Mouse (Mus musculus): Measurements from ENCODE around the gene Zfp787.
"Not testable (repeated sequence)": the region's sequence is repeated elsewhere in the genome, so short reads cannot be mapped to it uniquely, and the experiment has no call there.

The Zfp787 gene

GRCm38 (mm10) chr7:6155901-6156411, at the start of gene Zfp787:
Gene Zfp787 (minus strand): TSS chr7:6155997.
- DNase-seq (ENCODE audit: low spot score) = peak; percentile 97

GRCm38 (mm10) chr7:6204200-6204599, 48.4 kb upstream of the Zfp787 start:
- DNase-seq (ENCODE audit: low spot score) = no peak

DNA sequence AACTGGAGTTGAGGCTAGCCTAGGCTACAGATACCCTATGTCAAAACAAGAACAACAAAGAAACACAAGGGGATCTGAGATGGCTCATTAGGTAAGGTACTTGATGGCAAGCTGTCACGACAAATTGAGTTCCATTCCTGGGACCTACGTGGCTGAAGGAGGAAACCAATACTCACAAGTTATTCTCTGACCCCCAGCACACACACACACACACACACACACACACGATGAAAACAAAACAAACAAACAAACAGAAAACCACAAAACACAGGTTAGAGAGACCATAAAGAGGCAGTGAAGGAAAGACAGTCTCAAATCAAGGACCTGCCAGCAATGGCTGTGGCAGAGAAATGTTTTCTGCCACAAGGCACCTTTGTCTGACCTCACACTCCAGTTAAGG, 41.0 kb upstream of the Zfp787 start, which contains the start of gene Galp:
TSS of gene Galp (plus strand) at position 301 of the 400 bp plus-strand sequence.
- DNase-seq (ENCODE audit: low spot score) = no peak

DNA sequence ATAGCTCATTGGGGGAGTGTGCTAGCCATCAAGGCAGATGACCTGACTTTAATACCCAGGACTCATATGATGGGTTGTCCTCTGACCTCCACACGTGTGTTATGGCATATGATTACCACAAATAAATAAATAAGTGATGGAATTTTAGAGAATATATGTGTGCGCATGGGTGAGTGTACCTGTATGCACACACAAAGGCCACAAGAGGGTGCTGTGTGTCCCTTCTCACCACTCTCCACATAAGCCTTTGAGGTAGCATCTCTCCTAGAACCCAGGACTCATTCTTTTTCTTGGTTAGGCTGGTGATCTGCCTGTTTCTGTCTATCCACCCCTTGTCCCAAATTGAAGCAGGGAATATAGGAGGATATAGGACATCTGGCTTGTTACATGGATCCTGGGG, 40.0 kb upstream of the Zfp787 start:
- no peak for DNase-seq (ENCODE audit: low spot score)

DNA sequence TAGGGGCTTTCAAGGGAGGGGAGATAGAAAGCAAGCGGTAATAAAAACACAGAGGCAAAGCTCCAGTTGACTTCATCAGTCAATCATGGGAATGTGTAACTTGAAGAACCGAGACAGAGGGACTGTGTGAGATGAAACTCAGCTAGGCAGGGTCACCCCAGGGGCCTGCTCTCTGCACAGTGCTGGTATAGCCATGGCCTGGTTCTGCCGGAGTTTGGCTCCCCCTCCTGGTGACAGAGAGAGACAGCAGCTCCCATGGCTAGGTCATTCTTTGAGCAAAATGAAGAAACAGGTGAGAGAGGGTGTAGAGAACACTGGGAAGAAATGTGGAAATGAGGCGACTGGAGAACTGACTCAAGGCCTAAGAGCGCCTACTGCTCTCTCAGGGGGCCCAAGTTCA, 38.3 kb upstream of the Zfp787 start:
- DNase-seq (ENCODE audit: low spot score) = peak; percentile 57

GRCm38 (mm10) chr7:6191376-6191775, 35.6 kb upstream of the Zfp787 start:
- peak; percentile 62 for DNase-seq (ENCODE audit: low spot score)

DNA sequence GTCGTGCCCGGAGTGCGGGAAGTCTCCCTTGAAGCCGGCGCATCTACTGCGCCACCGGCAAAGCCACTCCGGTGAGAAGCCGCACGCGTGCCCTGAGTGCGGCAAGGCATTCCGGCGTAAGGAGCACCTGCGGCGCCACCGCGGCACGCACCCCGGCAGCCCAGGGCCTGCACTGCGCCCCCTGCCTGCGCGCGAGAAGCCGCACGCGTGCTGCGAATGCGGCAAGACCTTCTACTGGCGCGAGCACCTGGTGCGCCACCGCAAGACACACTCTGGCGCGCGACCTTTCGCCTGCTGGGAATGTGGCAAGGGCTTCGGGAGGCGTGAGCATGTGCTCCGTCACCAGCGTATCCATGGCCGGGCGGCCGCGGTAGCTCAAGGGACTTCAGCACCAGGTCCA, 33.7 kb upstream of the Zfp787 start:
- no peak for DNase-seq (ENCODE audit: low spot score)

DNA sequence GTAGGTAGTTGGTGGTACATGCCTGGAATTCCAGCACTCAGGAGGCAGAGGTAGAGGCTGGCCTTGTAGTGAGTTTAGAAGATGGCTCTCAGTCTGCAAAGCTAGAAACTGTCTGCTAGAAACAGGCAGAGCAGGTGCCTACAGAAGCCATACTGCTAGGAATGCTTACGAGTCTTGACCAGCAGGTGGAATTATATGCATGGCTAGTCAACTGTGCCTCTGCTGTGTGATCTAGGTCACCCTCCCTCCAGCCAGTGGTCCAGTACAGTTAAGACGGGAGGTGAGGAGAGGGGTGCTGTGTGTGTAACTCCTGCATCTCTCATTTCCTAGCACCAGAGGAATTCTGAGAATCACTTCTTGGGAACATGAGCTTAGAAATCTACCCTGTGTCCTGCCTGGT, 31.0 kb upstream of the Zfp787 start:
- no peak for DNase-seq (ENCODE audit: low spot score)

GRCm38 (mm10) chr7:6186176-6186575, 30.4 kb upstream of the Zfp787 start:
- no peak for DNase-seq (ENCODE audit: low spot score)

DNA sequence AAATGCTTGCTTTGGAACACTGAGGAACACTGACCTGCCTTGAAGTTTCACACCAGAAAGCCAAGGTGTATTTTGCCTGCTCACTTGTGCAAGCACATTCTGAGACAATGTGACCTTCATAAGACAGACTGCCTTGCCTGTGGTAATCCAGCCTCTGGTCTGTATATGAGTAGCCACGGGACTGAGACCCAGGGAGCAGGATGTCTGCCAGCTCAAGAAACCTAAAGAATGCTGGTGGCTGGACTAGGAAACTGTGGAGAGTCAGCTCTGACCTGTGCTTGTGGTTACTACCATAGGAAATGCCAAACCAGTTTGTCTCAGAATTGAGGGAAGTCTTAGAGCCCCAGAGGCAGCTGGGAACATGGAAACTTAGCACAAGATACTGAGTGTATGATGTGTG, 29.6 kb upstream of the Zfp787 start:
- DNase-seq (ENCODE audit: low spot score) = no peak

DNA sequence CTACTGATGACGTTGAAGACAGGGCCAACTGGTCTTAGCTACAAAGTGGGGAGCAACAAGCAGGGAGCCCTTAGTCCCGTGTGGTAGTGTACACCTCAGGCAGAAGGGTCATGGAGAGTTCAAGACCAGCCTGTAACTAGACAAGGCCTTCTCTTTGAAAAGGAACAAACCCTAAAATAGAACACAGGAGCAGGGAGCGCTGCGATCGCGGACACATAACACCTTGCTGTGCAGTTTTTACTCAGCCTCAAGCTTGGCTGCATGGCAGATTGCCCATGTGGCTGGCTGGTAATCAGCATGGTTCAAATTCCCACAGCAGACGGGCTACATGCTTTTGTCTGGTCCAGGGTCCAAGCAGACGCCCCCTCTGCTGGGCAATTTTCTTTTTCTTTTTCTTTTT, 28.7 kb upstream of the Zfp787 start:
- no peak for DNase-seq (ENCODE audit: low spot score)

DNA sequence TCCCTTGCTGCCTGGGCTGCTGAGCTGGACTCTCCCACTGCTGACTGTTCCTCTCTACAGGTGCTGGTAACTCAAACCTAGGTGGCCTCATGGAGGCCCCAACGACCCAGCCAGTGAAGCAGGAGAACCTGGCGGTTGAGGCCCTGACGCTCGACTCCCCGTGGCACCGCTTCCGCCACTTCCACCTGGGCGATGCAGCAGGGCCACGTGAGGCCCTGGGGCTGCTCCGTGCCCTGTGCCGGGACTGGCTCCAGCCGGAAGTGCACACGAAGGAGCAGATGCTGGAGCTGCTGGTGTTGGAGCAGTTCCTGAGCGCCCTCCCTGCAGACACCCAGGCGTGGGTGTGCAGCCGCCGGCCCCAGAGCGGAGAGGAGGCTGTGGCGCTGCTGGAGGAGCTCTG, 28.0 kb upstream of the Zfp787 start:
- no peak for DNase-seq (ENCODE audit: low spot score)

DNA sequence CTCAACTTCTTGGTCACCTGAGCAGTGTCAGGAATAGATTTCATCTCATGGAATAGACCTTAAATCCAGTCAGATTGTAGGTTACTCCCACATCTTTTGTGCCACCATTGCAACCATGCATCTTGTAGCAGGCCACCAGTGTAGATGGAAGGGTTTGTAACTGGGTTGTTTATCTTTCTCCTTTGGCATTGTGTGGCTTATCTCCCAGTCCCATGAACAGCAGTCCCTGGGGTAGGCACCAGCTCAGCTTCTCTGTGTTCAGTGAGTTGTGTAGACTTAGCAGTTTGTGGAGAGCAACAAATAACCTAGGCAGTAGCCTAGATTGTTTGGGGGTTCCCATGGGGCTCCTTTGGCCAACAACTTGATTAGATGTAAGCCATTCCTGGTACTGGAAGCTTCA, 27.1 kb upstream of the Zfp787 start:
- no peak for DNase-seq (ENCODE audit: low spot score)

- DNase-seq (ENCODE audit: low spot score) = no peak
Measured at GRCm38 (mm10) chr7:6179013-6179412, 23.2 kb upstream of the Zfp787 start.

DNA sequence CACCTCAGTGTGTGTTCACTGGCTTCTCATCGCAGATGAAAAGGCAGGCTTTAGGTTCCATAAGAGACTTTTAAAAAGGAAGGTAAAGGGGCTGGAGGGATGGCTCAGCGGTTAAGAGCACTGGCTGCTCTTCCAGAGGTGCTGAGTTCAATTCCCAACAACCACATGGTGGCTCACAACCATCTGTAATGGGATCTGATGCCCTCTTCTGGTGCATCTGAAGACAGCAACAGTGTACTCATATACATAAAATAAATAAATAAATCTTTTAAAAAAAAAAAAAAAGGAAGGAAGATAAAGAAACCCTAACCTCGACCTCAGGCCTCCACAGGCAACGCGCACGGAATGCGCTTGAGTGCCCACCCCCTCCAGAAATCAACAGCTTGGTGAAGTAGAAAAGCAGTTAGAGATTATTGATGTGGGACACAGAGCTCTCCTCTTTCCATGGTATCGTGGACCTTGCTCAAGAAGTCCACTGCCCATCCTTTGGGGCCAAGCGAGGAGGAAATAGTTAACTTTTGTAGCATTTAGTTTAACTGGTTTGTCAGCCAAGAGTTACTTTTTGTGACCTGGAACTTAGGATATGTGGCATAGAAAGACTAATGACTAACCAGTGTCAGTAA, 18.7 kb upstream of the Zfp787 start:
- DNase-seq (ENCODE audit: low spot score) = not testable (repeated sequence)

DNA sequence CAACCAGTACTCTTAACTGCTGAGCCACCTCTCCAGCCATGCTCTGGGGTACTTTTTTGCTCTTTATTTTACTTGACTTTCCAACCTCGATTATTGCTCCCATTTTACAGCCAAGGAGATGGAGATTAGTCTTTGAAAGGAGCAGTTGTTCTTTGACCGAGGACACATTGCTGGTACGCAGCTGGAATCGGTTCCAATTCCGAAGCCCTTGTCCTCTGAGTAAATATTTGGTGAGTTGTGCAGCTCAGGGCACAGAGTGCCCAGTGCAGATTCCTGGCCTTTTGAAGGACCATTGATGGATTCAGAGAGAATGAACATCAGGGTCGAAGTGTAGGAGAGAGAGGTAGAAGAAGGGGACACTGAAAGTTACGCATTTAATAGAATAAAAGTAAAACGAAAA, 18.1 kb upstream of the Zfp787 start:
- DNase-seq (ENCODE audit: low spot score) = no peak

- DNase-seq (ENCODE audit: low spot score) = no peak
Measured at GRCm38 (mm10) chr7:6172674-6173244, 17.0 kb upstream of the Zfp787 start.

DNA sequence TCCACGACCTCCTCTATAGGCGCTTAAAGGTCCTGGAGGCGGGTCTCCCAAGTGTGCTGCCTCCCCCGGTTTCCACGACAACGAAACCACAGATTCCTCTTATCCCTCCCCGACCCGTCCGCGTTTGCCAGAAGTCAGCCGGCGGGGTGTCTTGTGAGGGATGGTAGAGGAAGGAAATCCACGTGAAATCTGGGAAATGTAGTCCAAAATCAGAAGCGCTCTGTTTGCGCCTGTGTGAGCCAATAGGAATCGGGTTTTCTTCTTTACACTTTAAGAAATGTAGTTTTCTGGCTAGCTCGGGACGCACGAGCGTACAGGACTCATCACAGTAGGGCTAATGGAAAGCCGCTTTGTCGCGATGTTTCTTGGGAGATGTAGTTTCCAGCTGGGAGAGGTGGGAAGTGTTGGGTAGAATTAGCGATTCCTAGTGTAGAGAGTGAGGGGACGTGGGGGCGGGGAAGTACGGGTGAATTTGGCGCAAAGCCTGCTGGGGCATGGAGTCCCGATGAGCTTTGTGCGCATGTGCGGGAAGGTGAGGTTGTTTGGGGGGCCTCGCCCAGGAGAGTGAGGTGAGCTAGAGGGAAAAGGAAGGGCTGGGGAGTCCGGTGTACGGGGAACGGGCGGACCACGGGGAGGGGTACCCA, 16.3 kb upstream of the Zfp787 start, which contains the start of gene Zfp444:
TSS of gene Zfp444 (plus strand) at position 221 of the 644 bp plus-strand sequence.
- DNase-seq (ENCODE audit: low spot score) = peak; percentile 98

DNA sequence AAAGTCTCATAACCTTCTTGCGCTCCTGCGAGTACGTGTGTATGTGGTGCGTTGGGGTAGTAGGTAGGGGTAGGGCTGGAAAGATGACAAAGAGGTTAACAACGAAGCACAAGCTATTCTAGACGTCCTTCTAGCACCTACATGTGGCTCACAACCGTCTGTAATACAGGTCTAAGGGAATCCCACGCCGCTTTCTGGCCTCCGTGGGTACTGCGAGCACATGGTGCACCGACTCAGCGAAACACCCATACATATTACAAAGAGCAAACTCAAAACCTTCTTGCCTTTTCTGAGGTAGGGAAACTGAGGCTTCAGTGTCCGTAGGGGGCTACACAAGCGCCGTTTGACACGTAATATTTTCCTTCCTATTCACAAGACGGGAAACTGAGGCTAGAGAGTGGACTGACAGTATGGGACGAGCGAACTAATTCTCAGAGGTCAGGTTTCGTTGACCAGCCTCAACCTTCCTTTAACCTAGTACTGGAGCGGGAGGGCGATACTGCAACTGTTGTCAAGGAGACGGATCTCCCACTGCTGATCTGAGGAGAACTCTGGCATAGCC, 15.7 kb upstream of the Zfp787 start:
- DNase-seq (ENCODE audit: low spot score) = peak; percentile 75

DNA sequence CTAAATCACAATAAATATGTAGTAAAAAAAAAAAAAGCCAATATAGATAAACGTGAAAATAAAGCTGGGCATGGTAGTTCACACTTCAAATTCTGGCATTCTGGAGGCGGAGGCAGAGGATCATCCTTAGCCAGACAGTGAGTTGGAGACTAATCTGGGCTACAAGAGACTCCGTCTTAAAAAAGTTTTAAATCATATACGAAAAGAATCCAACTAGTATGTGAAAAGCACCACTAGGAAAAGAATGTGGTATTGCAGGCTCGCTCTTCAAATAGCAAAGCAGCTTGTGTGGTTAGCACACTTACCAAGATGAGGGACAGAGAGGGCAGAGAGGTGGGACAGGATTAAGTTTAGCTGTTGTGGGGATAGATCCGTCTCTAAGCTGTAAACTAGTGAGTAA, 15.1 kb upstream of the Zfp787 start:
- DNase-seq (ENCODE audit: low spot score) = no peak

GRCm38 (mm10) chr7:6170391-6170790, 14.6 kb upstream of the Zfp787 start:
- no peak for DNase-seq (ENCODE audit: low spot score)

- no peak for DNase-seq (ENCODE audit: low spot score)
Measured at GRCm38 (mm10) chr7:6169403-6169802, 13.6 kb upstream of the Zfp787 start.

DNA sequence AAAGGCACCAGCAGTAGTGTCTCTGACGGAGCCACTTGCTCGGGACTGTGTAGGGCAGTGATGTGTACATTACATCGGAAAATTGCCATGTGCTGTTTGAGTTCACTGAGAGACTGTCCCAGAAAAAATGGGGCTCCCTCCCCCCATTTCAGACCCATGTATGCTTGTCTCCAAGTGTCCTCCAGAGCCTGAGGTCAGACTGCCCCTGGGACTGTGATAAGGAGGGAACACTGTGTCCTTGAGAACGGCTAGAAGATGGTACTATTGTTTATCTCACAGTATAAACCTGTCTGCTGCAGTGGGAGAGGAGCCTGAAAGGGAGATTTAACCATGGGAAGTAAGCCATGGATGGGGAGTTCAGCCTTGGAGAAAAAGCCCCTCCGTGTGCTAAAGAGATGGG, 8.9 kb upstream of the Zfp787 start:
- DNase-seq (ENCODE audit: low spot score) = no peak
